Mouse (Mus musculus): ENCODE results near the gene 2310039H08Rik.

DNA sequence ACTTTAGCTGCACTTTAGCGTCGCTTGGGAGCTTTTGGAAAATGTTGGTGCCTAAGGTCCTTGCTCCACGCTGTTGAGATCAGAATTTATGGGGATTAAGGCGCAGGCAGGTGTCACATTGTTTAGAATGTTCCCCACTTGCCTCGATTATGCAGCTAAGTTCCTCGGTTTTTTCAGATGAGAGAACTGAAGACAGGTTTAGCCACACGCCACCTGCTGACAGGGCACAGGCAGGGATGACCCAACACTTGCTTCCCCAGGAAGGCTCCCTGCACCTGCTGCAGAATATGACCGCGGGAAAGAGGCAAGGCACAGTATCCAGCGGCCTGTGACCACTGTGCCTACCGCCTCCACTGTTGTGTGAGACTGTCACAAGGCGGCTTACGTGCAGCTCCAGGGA, 43.9 kb downstream of the 2310039H08Rik start:
- TF ChIP-seq POLR2A (IDR thresholded peaks at IDR 0.05; ENCODE audit: borderline replicate concordance, extremely low read depth, low read depth, low read length) (no peak), CTCF (IDR thresholded peaks at IDR 0.05; ENCODE audit: insufficient read depth, low read length) (no peak)
